In the genomic region with DNA sequence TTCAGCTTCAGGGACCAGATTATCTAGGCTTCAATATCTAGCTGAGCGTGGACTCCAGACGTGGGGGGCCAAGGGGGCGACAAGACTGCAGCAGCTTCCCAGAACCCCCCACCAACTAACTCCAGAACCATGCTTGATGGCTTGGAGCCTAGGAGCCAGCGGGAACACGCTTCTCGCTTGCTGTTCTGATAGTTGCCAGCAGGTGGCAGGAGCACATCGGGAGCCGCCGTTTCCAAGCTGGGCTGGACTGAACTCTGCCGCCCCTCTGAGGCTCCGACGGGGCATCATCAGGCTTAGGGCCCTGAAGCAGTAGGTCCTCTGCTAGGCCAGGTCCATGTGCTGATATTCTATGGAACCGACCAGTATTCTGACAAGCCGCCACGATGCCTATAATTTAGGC, we compare ENCODE assay signal across 7 mouse cellular contexts. TPM values are rescaled to one million over a fixed set of nuclear protein-coding genes. Genes with fewer than 3 reads are reported as not detected.
DNase-seq lines count a peak whose midpoint lies in the region; ATAC-seq and TF ChIP-seq lines count a peak whose summit lies in the region.

No protein-coding gene starts in this region.

- H3K9me3 ChIP-seq in intestine, embryonic 15.5 days = no peaks in the 10 kb centered on the region
- H3K9me3 ChIP-seq in midbrain, embryonic 13.5 days = no peaks in the 10 kb centered on the region

- no peaks in the 10 kb centered on the region for H3K27me3 ChIP-seq in intestine, embryonic 15.5 days (replicated peaks)
- H3K27me3 ChIP-seq in midbrain, embryonic 13.5 days = no peaks in the 10 kb centered on the region
- H3K27me3 ChIP-seq in small intestine, adult 2 months (ENCODE audit: control insufficient read depth, insufficient read depth, low read length) = no peaks in the 10 kb centered on the region

- H3K4me2 ChIP-seq in intestine, embryonic 15.5 days (replicated peaks) = no peak overlapping the region
- no peak overlapping the region for H3K4me2 ChIP-seq in midbrain, embryonic 13.5 days (replicated peaks)

- no peak overlapping the region for H3K4me3 ChIP-seq in intestine, embryonic 15.5 days (replicated peaks)
- no peak overlapping the region for H3K4me3 ChIP-seq in midbrain, embryonic 13.5 days (replicated peaks)
- H3K4me3 ChIP-seq in small intestine, adult 2 months (ENCODE audit: low read depth, low read length) = no peak overlapping the region

- no peak overlapping the region for H3K9ac ChIP-seq in intestine, embryonic 15.5 days
- no peak overlapping the region for H3K9ac ChIP-seq in midbrain, embryonic 13.5 days (replicated peaks)

- TF ChIP-seq POLR2A in small intestine, adult 2 months (IDR thresholded peaks at IDR 0.05; ENCODE audit: low read depth, low read length) = no peak; the same call in 1 of the 2 replicates

- DNase-seq in adrenal gland, adult 2 months = peak; percentile 85
- peak; percentile 91 for DNase-seq in embryo, embryonic 10.5 days (ENCODE audit: low spot score)
- DNase-seq in gastrocnemius, postnatal 25 days = peak; percentile 61
- DNase-seq in left cerebral cortex, postnatal 4 days = peak; percentile 85

- H3K27ac ChIP-seq in intestine, embryonic 15.5 days = 0 out of 2 replicates have a peak overlapping the region, but pooled peaks have one; percentile 13
- no peak overlapping the region for H3K27ac ChIP-seq in midbrain, embryonic 13.5 days
- H3K27ac ChIP-seq in small intestine, adult 2 months (ENCODE audit: insufficient read depth, low read depth, low read length) = no peak overlapping the region

- intact Hi-C loops in left cerebral cortex, postnatal 4 days (cut with DNase I) = no loop called here

- ATAC-seq in intestine, embryonic 15.5 days = peak; percentile 58
- ATAC-seq in midbrain, embryonic 13.5 days = peak; percentile 86

- no peaks in the 10 kb centered on the region for H3K36me3 ChIP-seq in intestine, embryonic 15.5 days
- H3K36me3 ChIP-seq in midbrain, embryonic 13.5 days = no peaks in the 10 kb centered on the region
- H3K36me3 ChIP-seq in small intestine, adult 2 months (ENCODE audit: control insufficient read depth, insufficient read depth, low read length) = peaks cover 32% of the 10 kb centered on the region

- WGBS in intestine, embryonic 15.5 days = 7% methylated on average over 15 of the region's 15 CpGs
- 6% methylated on average over 15 of the region's 15 CpGs for WGBS in midbrain, embryonic 13.5 days
- WGBS in small intestine, adult 2 months = 4% methylated on average over 15 of the region's 15 CpGs

- peaks cover 32% of the 10 kb centered on the region for H3K4me1 ChIP-seq in intestine, embryonic 15.5 days (replicated peaks)
- no peaks in the 10 kb centered on the region for H3K4me1 ChIP-seq in midbrain, embryonic 13.5 days (replicated peaks)
- peaks cover 41% of the 10 kb centered on the region for H3K4me1 ChIP-seq in small intestine, adult 2 months (ENCODE audit: control insufficient read depth, insufficient read depth, insufficient read length, low read length)

- peak; percentile 94 for TF ChIP-seq CTCF in small intestine, adult 2 months (IDR thresholded peaks at IDR 0.05; ENCODE audit: extremely low read depth, insufficient read length, insufficient replicate concordance, low read depth, low read length)

RNA-seq across cellular contexts. Expression of gene Get4, which starts 30.1 kb away (rescaled TPM):
- 10 to 100 TPM; 68.8 to 91.5 TPM for total RNA-seq in adrenal gland, adult 2 months (2021)
- 219 and 241 TPM in 2 replicates for polyA plus RNA-seq in adrenal gland, adult 2 months (2012; rRNA removed)
- total RNA-seq in gastrocnemius, postnatal 25 days (2021) = 10 to 100 TPM; 28.7 to 30.3 TPM
- 147 and 148 TPM in 2 replicates for polyA plus RNA-seq in intestine, embryonic 15.5 days (2015; fragmentation: Nextera tagmentation; extraction: Ambion mirVana)
- 10 to 100 TPM; 54.8 to 59.8 TPM for total RNA-seq in left cerebral cortex, postnatal 4 days (2021)
- 112 and 116 TPM in 2 replicates for polyA plus RNA-seq in midbrain, embryonic 13.5 days (2015; fragmentation: Nextera tagmentation; extraction: Ambion mirVana)
- 82.6 and 240 TPM in 2 replicates for polyA plus RNA-seq in small intestine, adult 2 months (2012; rRNA removed)

RNA-seq across cellular contexts. Expression of gene Adap1, which starts 43.2 kb away (rescaled TPM):
- 1 to 10 TPM; 4.9 to 5.0 TPM for total RNA-seq in adrenal gland, adult 2 months (2021)
- 8.6 and 10.5 TPM in 2 replicates for polyA plus RNA-seq in adrenal gland, adult 2 months (2012; rRNA removed)
- 1 to 10 TPM; 1.1 to 1.4 TPM for total RNA-seq in gastrocnemius, postnatal 25 days (2021)
- polyA plus RNA-seq in intestine, embryonic 15.5 days (2015; fragmentation: Nextera tagmentation; extraction: Ambion mirVana) = 20.1 and 20.5 TPM in 2 replicates
- 100 to 1,000 TPM; 219 to 247 TPM for total RNA-seq in left cerebral cortex, postnatal 4 days (2021)
- polyA plus RNA-seq in midbrain, embryonic 13.5 days (2015; fragmentation: Nextera tagmentation; extraction: Ambion mirVana) = 13.8 and 14.5 TPM in 2 replicates
- polyA plus RNA-seq in small intestine, adult 2 months (2012; rRNA removed) = 57.8 and 234 TPM in 2 replicates
